Mouse (Mus musculus): ENCODE results near the gene Raet1e.

GRCm38 (mm10) chr10:22305801-22306200 lies 147.4 kb downstream of the Raet1e start:
- TF ChIP-seq CTCF (IDR thresholded peaks at IDR 0.05; ENCODE audit: low read depth, low read length) (no peak), GATA1 (IDR thresholded peaks at IDR 0.05; ENCODE audit: borderline replicate concordance, low read length) (no peak), GATA2 (IDR thresholded peaks at IDR 0.05; ENCODE audit: borderline replicate concordance, low read depth, low read length) (no peak), POLR2AphosphoS5 (IDR thresholded peaks at IDR 0.05; ENCODE audit: insufficient replicate concordance, low read depth, low read length) (no peak), TAL1 (conservative IDR thresholded peaks at IDR 0.05; ENCODE audit: low read depth, low read length) (no peak)
